Mouse (Mus musculus) heart, postnatal 0 days (tissue): ENCODE results near the gene Comtd1. TPM values are rescaled to one million over a fixed set of nuclear protein-coding genes. Genes with fewer than 3 reads are reported as not detected.

Source experiments
- ATAC-seq: fragments of 200-750 bp; cut with Nextera tagmentation; 2 replicates; pipeline ENCODE4 v1.8.0; 2017; ENCODE audit warnings: low read depth, moderate number of reproducible peaks, moderate library complexity; ENCODE audit not compliant: insufficient read depth
- DNase-seq: peaks from one replicate; pipeline ENCODE4 v3.0.0-alpha.2; 2016; ENCODE audit warnings: low spot score
- H3K27ac ChIP-seq: fragments of 300-500 bp; sonication (generic); 2 replicates; pipeline ENCODE4 v1.5.1; 2014; ENCODE audit warnings: low read depth, mild to moderate bottlenecking
- H3K27me3 ChIP-seq: fragments of 300-500 bp; sonication (generic); 2 replicates; pipeline ENCODE4 v1.6.1; 2014; ENCODE audit warnings: low read length, mixed read lengths; ENCODE audit not compliant: control insufficient read depth, insufficient read depth
- H3K36me3 ChIP-seq: fragments of 300-500 bp; sonication (generic); replicated peaks from 2 replicates; pipeline ENCODE4 v1.6.1; 2014; ENCODE audit warnings: low read length, mixed read lengths; ENCODE audit not compliant: control insufficient read depth, insufficient read depth
- H3K4me1 ChIP-seq: fragments of 300-500 bp; sonication (generic); 2 replicates; pipeline ENCODE4 v1.6.1; 2014; ENCODE audit warnings: antibody characterized with exemption; ENCODE audit not compliant: control insufficient read depth, insufficient read depth
- H3K4me2 ChIP-seq: fragments of 300-500 bp; sonication (generic); 2 replicates; pipeline ENCODE4 v1.6.1; 2014; ENCODE audit warnings: low read depth, mild to moderate bottlenecking, low read length, moderate library complexity
- H3K4me3 ChIP-seq: fragments of 300-500 bp; sonication (generic); 2 replicates; pipeline ENCODE4 v1.5.1; 2014; ENCODE audit warnings: low read depth, low read length
- H3K9ac ChIP-seq: fragments of 300-500 bp; sonication (generic); replicated peaks from 2 replicates; pipeline ENCODE4 v1.6.1; 2014; ENCODE audit warnings: low read depth, low read length, mixed read lengths
- H3K9me3 ChIP-seq: fragments of 300-500 bp; sonication (generic); replicated peaks from 2 replicates; pipeline ENCODE4 v1.6.1; 2016; ENCODE audit warnings: low read length; ENCODE audit not compliant: control insufficient read depth
- CTCF ChIP-seq: IDR thresholded peaks from 2 replicates; pipeline ENCODE4 v1.5.1; 2016; ENCODE audit warnings: antibody characterized with exemption, control low read depth, low read depth
- EP300 ChIP-seq: IDR thresholded peaks from 2 replicates; pipeline ENCODE4 v1.6.1; 2016; ENCODE audit warnings: antibody characterized with exemption, low read depth
- WGBS: fragments of 180-500 bp; shearing (Covaris S2); extraction: QIAGEN DNeasy Blood & Tissue Kit; methylation state at CpG from one replicate; pipeline ENCODE4 v1.1.7; 2014; 5-methylcytosine and 5-hydroxymethylcytosine counted together
- polyA plus RNA-seq: library from polyadenylated mRNA; unstranded; fragments of >200 nt; fragmentation: Nextera tagmentation; extraction: Ambion mirVana; gene quantifications from 2 replicates; pipeline ENCODE4 v1.2.1, GENCODE M21; 2015
- total RNA-seq: library from RNA; depleted of rRNA; stranded (reverse); fragments of >200 nt; gene quantifications from 2 replicates; pipeline ENCODE4 v1.2.3, GENCODE M21; 2014; ENCODE audit warnings: low replicate concordance

The Comtd1 gene
- total and polyA plus RNA-seq, 2 experiments from 2014 or later, result 27.8 to 53.5 TPM

DNA sequence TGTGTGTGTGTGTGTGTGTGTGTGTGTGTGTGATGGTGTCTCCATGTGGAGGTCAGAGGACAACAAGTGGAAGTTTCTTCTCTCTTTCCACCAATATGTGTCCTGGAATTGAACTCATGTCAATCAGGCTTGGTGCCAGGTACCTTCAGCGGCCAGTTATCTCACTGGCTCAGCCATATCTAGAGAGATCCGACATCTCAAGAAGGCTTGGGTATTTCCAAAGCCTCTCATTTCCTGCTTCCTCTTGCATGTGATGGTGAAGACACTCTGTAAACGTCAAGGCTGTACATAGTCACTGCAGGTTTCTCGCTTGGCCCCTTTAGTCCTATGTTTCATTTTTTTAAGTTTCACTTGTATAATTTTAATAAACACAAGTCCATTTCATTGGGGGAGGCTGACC, 35.6 kb downstream of the Comtd1 start:
- Histone ChIP-seq H3K4me3 (no peak overlapping the region), H3K36me3 (no peaks in the 10 kb centered on the region), H3K4me1 (peaks cover 2% of the 10 kb centered on the region; the same call in 1 of the 2 replicates), H3K9ac (no peak overlapping the region), H3K27ac (no peak overlapping the region), H3K27me3 (no peaks in the 10 kb centered on the region), H3K4me2 (no peak overlapping the region), H3K9me3 (no peaks in the 10 kb centered on the region)
- ATAC-seq (no peak), DNase-seq (peak; percentile 5)
- TF ChIP-seq EP300 (no peak), CTCF (no peak)
- 30% methylated on average over 4 of the region's 4 CpGs for WGBS

- no peak overlapping the region for H3K4me3 ChIP-seq
- 20% methylated on average over 14 of the region's 14 CpGs for WGBS
Measured at GRCm38 (mm10) chr14:21812590-21813162, 36.1 kb downstream of the Comtd1 start.

DNA sequence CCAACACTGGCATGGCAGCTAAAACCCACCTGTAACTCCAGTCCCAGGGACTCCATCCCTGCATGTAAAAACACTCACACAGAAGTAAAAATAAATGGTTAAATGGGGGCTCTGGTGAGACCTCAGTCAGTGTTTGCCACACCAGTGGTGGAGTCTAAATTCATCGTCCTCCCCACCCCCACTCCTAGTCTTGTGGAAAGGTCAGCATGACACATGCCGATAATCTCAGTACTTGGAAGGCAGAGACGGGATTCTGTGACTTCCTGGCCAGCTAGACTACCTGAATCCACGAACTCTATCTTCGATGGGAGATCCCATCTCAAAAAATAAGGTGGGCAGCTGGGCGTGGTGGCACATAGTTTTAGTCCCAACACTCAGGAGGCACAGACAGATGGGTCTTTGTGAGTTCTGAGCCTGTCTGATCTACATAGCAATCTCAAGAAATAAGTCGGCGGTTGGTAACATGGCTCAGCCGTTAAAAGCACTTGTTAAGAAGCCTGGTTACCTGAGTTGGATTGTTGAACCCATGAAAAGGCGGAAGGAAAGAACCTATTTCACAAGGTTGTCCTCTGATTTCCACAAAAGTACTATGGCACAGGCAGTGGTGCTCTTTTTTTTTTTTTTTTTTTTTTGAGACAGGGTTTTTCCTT, 36.9 kb downstream of the Comtd1 start:
- peaks cover 3% of the 10 kb centered on the region; the same call in 1 of the 2 replicates for H3K4me1 ChIP-seq
- 48% methylated on average over 10 of the region's 10 CpGs for WGBS
- H3K4me2 ChIP-seq, result no peak overlapping the region
- no peaks in the 10 kb centered on the region for H3K27me3 ChIP-seq
- DNase-seq, result no peak
- no peak overlapping the region for H3K9ac ChIP-seq
- no peaks in the 10 kb centered on the region for H3K9me3 ChIP-seq
- TF ChIP-seq EP300 (no peak), CTCF (no peak)
- H3K4me3 ChIP-seq, result no peak overlapping the region
- no peaks in the 10 kb centered on the region for H3K36me3 ChIP-seq
- H3K27ac ChIP-seq, result no peak overlapping the region
- ATAC-seq, result 0 out of 2 replicates have a peak, but pooled peaks have one; percentile 9

More at GRCm38 (mm10) chr14:21812590-21813162, 36.1 kb downstream of the Comtd1 start:
- Histone ChIP-seq H3K27ac (no peak overlapping the region), H3K9ac (no peak overlapping the region), H3K9me3 (no peaks in the 10 kb centered on the region), H3K27me3 (no peaks in the 10 kb centered on the region), H3K4me2 (no peak overlapping the region; the same call in 1 of the 2 replicates), H3K4me1 (peaks cover 2% of the 10 kb centered on the region; the same call in 1 of the 2 replicates), H3K36me3 (no peaks in the 10 kb centered on the region)
- peak; percentile 47 for ATAC-seq
- peak; percentile 72 for DNase-seq
- TF ChIP-seq CTCF, result peak; percentile 71
- no peak for TF ChIP-seq EP300

- no peak overlapping the region for H3K9ac ChIP-seq
- H3K4me2 ChIP-seq, result no peak overlapping the region
- no peak overlapping the region for H3K4me3 ChIP-seq
- no peaks in the 10 kb centered on the region for H3K27me3 ChIP-seq
- no peak for DNase-seq
- TF ChIP-seq EP300 (no peak), CTCF (no peak)
- ATAC-seq, result 0 out of 2 replicates have a peak, but pooled peaks have one; percentile 3
- no peaks in the 10 kb centered on the region for H3K9me3 ChIP-seq
- no peaks in the 10 kb centered on the region for H3K36me3 ChIP-seq
- 83% methylated on average over 4 of the region's 4 CpGs for WGBS
- H3K27ac ChIP-seq, result no peak overlapping the region
- H3K4me1 ChIP-seq, result peaks cover 8% of the 10 kb centered on the region; the same call in 1 of the 2 replicates
Measured at GRCm38 (mm10) chr14:21811301-21811700, 37.5 kb downstream of the Comtd1 start.

DNA sequence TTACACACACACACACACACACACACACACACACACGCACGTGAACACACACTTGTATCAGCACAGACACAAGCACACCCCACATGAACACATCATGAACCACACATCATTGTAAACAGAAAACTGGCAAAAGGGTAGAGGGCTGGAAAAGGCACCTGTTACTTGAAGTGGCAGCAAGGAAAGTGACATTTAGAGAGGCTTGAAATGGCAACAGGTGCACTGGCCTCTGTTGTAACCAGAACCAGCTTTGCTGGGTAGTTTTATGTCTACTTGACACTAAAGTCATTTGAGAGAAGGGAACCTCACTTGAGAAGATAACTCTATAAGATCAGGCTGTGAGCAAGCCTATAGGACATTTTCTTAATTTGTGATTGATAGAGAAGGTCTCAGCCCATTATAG, 39.4 kb downstream of the Comtd1 start:
- no peak for DNase-seq
- no peak overlapping the region for H3K9ac ChIP-seq
- no peak for ATAC-seq
- no peak overlapping the region for H3K27ac ChIP-seq
- no peak overlapping the region for H3K4me2 ChIP-seq
- H3K9me3 ChIP-seq, result no peaks in the 10 kb centered on the region
- peaks cover 10% of the 10 kb centered on the region; the same call in 1 of the 2 replicates for H3K4me1 ChIP-seq
- H3K36me3 ChIP-seq, result no peaks in the 10 kb centered on the region
- WGBS, result 78% methylated on average over 2 of the region's 2 CpGs
- no peak overlapping the region for H3K4me3 ChIP-seq
- no peaks in the 10 kb centered on the region for H3K27me3 ChIP-seq
- TF ChIP-seq EP300 (no peak), CTCF (no peak)
